Mouse (Mus musculus): ENCODE data around the gene Mtcl1. TPM values are rescaled to one million over a fixed set of nuclear protein-coding genes. Genes with fewer than 3 reads are reported as not detected.
A peak's percentile ranks its signal among the peaks of the same experiment; 100 is the strongest.

Gene Mtcl1
- polyA plus RNA-seq, 1 experiment from 2014 or later, result 4.1 TPM

DNA sequence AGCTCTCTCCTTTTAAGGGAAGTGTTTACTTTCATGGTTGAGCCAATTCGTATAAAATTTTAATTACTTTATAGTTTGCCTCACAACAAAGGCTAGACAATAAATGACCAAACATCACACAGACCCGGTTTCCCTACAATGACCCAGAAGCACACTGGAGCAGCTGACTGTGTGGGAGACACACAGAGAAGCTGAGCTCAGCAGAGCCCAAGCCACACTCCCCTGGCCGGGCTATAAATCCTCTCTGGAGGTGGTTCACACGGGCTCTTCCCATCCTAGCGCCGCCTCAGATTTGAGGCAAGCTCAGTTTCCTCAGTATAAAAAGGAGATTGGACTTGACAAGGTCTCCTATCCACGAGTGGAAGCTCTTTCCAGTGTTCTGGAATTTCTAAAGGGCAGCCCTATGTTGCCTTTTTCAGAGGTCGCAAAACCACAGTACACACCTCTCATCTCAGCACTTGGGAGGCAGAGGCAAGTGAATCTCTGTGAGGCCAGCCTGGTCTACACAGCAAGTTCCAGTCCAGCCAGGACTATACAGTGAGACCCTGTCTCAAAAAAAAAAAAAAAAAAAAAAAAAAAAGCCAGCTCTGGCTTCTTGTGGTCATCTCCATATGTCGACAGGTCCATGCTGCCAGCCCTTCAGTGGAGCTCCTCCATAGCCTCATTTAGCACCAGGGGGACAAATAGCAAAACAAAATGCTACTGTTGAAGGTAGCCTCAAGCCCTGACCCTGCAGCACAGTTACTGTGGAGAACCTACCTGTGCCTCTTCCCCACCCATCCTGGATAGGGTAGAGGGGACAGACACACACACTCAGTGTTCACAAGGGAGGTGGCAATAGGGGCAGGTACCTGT is 92.2 kb downstream of the Mtcl1 start:
- no peak for ATAC-seq (ENCODE audit: insufficient number of reproducible peaks, insufficient read depth, low FRiP score, low TSS enrichment, low read depth)
- H3K36me3 ChIP-seq, result 0 out of 2 replicates have a peak, but pooled peaks cover 4% of the 10 kb centered on the region
- WGBS, result 82% methylated on average over 9 of the region's 9 CpGs

DNA sequence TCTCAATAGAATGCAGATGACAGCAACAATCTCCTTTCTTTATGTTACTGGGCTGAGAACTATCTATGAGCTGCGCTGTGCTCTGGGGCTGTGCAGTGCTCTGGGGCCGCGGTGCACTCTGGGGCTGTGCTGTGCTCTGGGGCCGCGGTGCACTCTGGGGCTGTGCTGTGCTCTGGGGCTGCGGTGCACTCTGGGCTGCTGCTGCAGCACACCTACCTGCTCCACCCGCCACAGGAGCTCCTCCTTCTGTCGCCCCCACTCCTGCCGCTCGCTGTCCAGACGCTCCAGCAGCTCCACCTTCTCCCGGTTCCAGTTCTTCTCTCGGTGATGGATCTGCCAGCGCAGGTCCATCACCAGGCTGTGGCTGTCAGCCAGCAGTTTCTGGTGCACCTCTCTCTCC is 95.6 kb downstream of the Mtcl1 start:
- 81% methylated on average over 14 of the region's 14 CpGs for WGBS
- Histone ChIP-seq H3K4me3 (no peak overlapping the region), H3K9me3 (no peaks in the 10 kb centered on the region), H3K27ac (no peak overlapping the region), H3K27me3 (0 out of 2 replicates have a peak, but pooled peaks cover 2% of the 10 kb centered on the region), H3K36me3 (no peaks in the 10 kb centered on the region), H3K4me2 (no peak overlapping the region), H3K9ac (no peak overlapping the region), H3K4me1 (peaks cover 36% of the 10 kb centered on the region)
- no peak for ATAC-seq (ENCODE audit: insufficient number of reproducible peaks, insufficient read depth, low FRiP score, low TSS enrichment, low read depth)

More for the DNA sequence above, 92.2 kb downstream of the Mtcl1 start:
- no peak overlapping the region for H3K9ac ChIP-seq
- no peaks in the 10 kb centered on the region for H3K27me3 ChIP-seq
- peaks cover 10% of the 10 kb centered on the region for H3K4me1 ChIP-seq
- no peak overlapping the region for H3K4me3 ChIP-seq
- H3K27ac ChIP-seq, result no peak overlapping the region
- H3K4me2 ChIP-seq, result no peak overlapping the region
- H3K9me3 ChIP-seq, result no peaks in the 10 kb centered on the region

DNA sequence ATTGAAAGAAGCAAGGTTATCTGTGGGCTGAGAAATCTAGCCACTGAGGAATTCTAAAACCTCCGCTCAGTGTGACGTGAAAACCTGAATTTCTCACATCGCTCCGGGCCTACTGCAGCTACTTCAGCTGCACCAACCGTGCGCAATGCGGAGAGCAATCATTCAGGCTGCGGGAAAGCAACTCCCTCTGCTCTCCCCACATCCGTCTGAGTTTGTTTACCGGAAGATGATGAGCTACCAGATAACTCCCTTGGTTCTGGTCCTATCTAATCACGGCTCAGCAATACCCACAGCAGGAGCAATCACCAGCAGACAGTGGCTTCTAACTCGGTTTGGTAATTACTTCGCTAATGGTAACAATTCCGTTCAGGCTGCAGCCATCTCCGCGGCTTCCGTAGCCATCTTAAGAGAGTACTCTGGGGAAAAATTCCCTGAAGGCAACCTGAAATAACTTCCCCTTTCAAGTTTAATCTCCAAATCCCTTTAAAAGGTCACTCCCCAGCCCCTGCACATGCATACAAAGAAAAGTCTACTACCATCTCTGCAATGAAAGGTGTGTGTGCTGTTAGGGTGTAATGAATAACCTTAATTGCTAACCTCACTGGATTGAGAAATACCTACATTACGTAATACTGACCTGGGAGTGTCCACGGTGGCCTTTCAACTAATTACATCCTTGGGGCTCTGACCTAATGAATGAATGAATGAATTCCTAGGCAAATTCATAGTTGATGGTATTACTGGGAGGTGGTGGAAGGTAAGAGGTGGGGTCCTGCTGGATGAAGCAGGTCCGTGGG is 96.5 kb downstream of the Mtcl1 start:
- Histone ChIP-seq H3K27me3 (0 out of 2 replicates have a peak, but pooled peaks cover 2% of the 10 kb centered on the region), H3K27ac (no peak overlapping the region), H3K9me3 (no peaks in the 10 kb centered on the region), H3K36me3 (no peaks in the 10 kb centered on the region), H3K9ac (no peak overlapping the region), H3K4me2 (no peak overlapping the region), H3K4me3 (no peak overlapping the region), H3K4me1 (peaks cover 33% of the 10 kb centered on the region)
- no peak for ATAC-seq (ENCODE audit: insufficient number of reproducible peaks, insufficient read depth, low FRiP score, low TSS enrichment, low read depth)
- WGBS, result 57% methylated on average over 20 of the region's 20 CpGs

DNA sequence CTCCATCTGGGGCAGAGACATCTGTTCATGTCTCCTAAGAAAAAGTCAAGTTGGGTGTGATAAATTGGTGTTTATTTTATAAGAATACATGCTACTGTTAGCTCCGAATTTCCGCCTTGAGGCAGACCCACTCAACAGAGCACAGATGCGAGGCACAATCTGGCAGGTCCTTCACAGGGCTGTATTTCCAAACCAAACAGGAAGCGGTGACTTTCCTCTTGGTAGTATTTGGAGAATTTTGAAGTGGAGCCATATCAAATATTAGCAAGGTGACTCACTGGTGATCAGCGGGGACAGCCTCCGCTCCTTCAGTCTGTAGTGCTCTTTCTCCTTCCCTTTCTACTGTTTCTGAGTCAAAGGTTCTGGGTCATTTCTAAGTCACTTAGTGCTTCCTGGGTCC is 97.3 kb downstream of the Mtcl1 start:
- peaks cover 32% of the 10 kb centered on the region for H3K4me1 ChIP-seq
- H3K4me3 ChIP-seq, result no peak overlapping the region
- no peak overlapping the region for H3K27ac ChIP-seq
- no peaks in the 10 kb centered on the region for H3K9me3 ChIP-seq
- no peak overlapping the region for H3K9ac ChIP-seq
- ATAC-seq (ENCODE audit: insufficient number of reproducible peaks, insufficient read depth, low FRiP score, low TSS enrichment, low read depth), result no peak
- no peak overlapping the region for H3K4me2 ChIP-seq
- H3K36me3 ChIP-seq, result no peaks in the 10 kb centered on the region
- H3K27me3 ChIP-seq, result 0 out of 2 replicates have a peak, but pooled peaks cover 2% of the 10 kb centered on the region
- 81% methylated on average over 6 of the region's 6 CpGs for WGBS

DNA sequence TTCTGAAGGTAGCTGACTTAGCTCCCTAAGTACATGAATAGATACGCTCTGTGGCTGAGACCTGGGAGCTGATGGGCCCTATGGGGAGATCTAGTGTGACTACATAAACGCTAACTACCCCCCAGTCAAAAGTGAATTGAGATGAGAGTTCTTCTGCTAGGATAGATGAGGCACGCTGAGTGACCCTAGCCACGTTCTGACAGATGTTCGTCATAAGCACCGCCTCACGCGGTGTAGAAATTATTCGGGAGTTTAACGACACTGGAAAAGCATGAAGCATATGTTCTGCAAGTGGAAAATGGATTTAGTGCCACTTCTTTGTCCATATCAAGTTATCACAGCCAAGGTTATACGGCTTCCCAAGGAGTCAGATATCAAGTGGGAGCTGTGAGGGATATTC is 98.9 kb downstream of the Mtcl1 start:
- H3K27ac ChIP-seq, result no peak overlapping the region
- no peak overlapping the region for H3K4me3 ChIP-seq
- no peaks in the 10 kb centered on the region for H3K36me3 ChIP-seq
- no peak overlapping the region for H3K4me2 ChIP-seq
- H3K9me3 ChIP-seq, result no peaks in the 10 kb centered on the region
- no peak for ATAC-seq (ENCODE audit: insufficient number of reproducible peaks, insufficient read depth, low FRiP score, low TSS enrichment, low read depth)
- 50% methylated on average over 11 of the region's 11 CpGs for WGBS
- H3K27me3 ChIP-seq, result 0 out of 2 replicates have a peak, but pooled peaks cover 2% of the 10 kb centered on the region
- peaks cover 32% of the 10 kb centered on the region for H3K4me1 ChIP-seq
- H3K9ac ChIP-seq, result no peak overlapping the region

DNA sequence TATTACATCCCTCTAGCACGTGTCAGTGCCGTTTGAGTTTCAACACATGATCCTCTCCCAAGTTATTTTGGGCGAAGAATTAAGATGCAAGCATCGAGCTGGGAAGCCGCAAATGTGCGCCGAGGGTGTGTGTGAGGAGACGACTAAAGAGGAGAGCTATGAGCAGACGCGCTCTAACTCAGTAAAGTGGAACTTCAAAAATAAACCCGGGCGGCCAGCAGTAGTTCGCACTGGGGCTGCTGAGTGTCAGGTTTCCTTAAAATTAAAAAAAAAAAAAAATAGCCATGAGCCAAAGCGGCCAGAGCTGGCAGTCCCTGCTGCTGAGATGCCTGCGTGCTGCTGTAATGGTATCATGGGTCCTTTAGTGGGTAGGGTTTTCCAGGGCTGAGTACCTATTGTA is 99.4 kb downstream of the Mtcl1 start:
- H3K36me3 ChIP-seq, result no peaks in the 10 kb centered on the region
- 0 out of 2 replicates have a peak, but pooled peaks cover 2% of the 10 kb centered on the region for H3K27me3 ChIP-seq
- H3K4me2 ChIP-seq, result peak overlapping the region; percentile 37
- H3K9me3 ChIP-seq, result no peaks in the 10 kb centered on the region
- no peak overlapping the region for H3K4me3 ChIP-seq
- ATAC-seq (ENCODE audit: insufficient number of reproducible peaks, insufficient read depth, low FRiP score, low TSS enrichment, low read depth), result no peak
- H3K27ac ChIP-seq, result no peak overlapping the region
- WGBS, result 29% methylated on average over 15 of the region's 15 CpGs
- H3K4me1 ChIP-seq, result peaks cover 32% of the 10 kb centered on the region
- 0 out of 2 replicates have a peak overlapping the region, but pooled peaks have one; percentile 21 for H3K9ac ChIP-seq

DNA sequence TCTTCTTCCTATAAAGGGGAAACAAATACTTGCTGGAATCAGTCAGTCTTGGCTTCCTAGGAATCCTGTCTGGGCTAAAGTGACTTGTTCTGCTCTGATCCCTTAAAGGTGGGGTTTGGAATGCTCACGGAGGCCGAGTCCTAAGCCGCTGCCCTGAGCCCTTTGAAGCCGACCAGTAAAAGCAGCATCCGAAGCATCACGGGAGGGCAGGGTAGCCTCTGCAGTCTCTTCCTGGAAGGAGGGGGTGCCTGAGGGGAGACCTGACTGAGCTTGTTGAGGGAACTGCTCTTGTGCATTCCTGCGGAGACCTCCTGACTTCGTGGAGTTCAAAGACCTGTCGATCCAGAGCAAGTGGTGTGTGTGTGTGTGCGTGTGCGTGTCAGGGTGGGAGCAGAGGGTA is 103.2 kb downstream of the Mtcl1 start:
- Histone ChIP-seq H3K9ac (no peak overlapping the region), H3K9me3 (no peaks in the 10 kb centered on the region), H3K27ac (no peak overlapping the region), H3K4me1 (peaks cover 18% of the 10 kb centered on the region), H3K4me3 (no peak overlapping the region), H3K4me2 (no peak overlapping the region), H3K36me3 (peaks cover 12% of the 10 kb centered on the region), H3K27me3 (0 out of 2 replicates have a peak, but pooled peaks cover 2% of the 10 kb centered on the region)
- WGBS, result 57% methylated on average over 11 of the region's 11 CpGs
- no peak for ATAC-seq (ENCODE audit: insufficient number of reproducible peaks, insufficient read depth, low FRiP score, low TSS enrichment, low read depth)

DNA sequence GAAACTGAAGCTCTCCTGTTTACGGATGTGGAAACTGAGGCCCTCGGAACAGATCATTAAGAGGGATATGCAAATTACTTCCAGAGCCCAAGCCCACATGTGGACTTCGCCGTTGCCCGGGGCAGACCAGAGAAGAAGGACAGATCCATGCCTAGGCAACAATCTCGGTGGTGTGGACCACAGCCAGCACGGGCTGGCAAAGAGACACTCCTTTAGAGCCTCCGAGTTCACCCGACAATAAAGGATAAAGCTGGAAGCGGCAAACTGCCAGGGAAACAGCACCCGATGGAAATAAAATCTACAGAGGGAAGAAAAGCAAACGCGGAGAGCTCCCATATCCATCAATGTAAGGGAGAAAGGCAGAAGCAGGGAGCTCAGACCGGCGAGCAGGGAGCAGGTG is 103.9 kb downstream of the Mtcl1 start:
- Histone ChIP-seq H3K4me1 (peaks cover 11% of the 10 kb centered on the region), H3K9me3 (no peaks in the 10 kb centered on the region), H3K36me3 (peaks cover 12% of the 10 kb centered on the region), H3K4me3 (no peak overlapping the region), H3K27me3 (0 out of 2 replicates have a peak, but pooled peaks cover 2% of the 10 kb centered on the region), H3K4me2 (no peak overlapping the region), H3K27ac (no peak overlapping the region), H3K9ac (no peak overlapping the region)
- ATAC-seq (ENCODE audit: insufficient number of reproducible peaks, insufficient read depth, low FRiP score, low TSS enrichment, low read depth), result no peak
- WGBS, result 71% methylated on average over 15 of the region's 15 CpGs

DNA sequence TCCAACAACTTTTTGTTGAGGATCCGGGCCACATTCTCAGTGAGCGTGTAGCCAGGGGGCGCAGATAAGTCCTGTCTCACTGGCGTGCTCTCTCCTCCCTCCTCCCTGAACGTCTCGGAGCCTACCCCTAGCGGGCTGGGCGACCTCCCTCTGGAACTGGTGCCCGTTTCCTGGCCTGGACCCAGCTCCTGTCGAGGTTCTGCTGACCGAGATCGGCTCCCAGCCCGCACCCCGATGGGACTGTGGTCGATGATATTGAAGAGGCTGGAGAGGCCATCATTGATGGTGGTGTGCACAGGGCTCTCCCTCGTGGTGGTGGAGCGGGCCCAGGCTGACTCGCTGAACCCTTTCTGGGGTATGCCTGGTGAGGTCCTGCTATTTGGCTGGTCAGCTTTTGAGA is 106.6 kb downstream of the Mtcl1 start:
- Histone ChIP-seq H3K9me3 (no peaks in the 10 kb centered on the region), H3K4me2 (no peak overlapping the region), H3K4me3 (no peak overlapping the region), H3K9ac (no peak overlapping the region), H3K36me3 (peaks cover 12% of the 10 kb centered on the region), H3K4me1 (no peaks in the 10 kb centered on the region), H3K27me3 (no peaks in the 10 kb centered on the region), H3K27ac (no peak overlapping the region)
- ATAC-seq (ENCODE audit: insufficient number of reproducible peaks, insufficient read depth, low FRiP score, low TSS enrichment, low read depth), result no peak
- 85% methylated on average over 18 of the region's 18 CpGs for WGBS

DNA sequence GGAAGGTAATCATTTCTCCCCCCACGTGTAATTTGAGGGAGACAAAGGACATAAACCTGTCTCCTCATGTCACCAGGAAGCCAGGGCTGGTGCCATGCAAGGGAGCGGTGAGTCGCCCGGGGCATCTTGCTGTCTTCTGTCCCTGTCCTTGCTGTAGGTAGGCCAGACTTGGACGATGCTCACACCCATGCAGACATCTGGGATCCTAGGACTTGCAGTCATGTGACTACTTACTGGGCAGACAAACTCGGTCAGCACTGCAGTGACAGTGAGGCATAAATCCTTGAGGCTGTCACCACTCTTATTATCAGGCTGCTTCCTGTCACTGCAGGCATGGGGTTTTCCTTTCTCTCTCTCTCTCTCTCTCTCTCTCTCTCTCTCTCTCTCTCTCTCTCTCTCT is 107.9 kb downstream of the Mtcl1 start:
- H3K27me3 ChIP-seq, result no peaks in the 10 kb centered on the region
- no peak overlapping the region for H3K9ac ChIP-seq
- ATAC-seq (ENCODE audit: insufficient number of reproducible peaks, insufficient read depth, low FRiP score, low TSS enrichment, low read depth), result no peak
- H3K4me3 ChIP-seq, result no peak overlapping the region
- WGBS, result 82% methylated on average over 6 of the region's 6 CpGs
- no peaks in the 10 kb centered on the region for H3K9me3 ChIP-seq
- no peaks in the 10 kb centered on the region for H3K4me1 ChIP-seq
- H3K4me2 ChIP-seq, result no peak overlapping the region
- peaks cover 12% of the 10 kb centered on the region for H3K36me3 ChIP-seq
- no peak overlapping the region for H3K27ac ChIP-seq

DNA sequence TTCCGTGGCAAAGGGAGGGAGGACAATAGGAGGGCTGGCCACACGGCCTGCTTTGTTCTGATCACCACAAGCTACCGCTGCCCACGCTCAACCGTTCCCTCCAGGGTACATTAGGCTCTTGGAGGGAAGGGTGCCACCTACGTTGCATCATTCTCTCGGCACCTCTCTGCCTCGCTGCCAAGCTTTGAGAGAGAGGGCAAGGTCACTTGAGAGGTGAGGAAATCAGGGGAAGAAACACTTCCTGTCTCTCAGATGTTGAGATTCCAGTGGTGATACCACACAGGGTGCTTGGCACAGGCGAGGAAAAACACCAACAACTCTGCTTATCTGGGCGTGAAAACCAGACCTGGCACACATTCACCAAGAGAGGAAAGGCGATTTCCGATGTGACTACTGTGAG is 108.8 kb downstream of the Mtcl1 start:
- no peak for ATAC-seq (ENCODE audit: insufficient number of reproducible peaks, insufficient read depth, low FRiP score, low TSS enrichment, low read depth)
- Histone ChIP-seq H3K27me3 (no peaks in the 10 kb centered on the region), H3K4me2 (no peak overlapping the region), H3K4me3 (no peak overlapping the region), H3K36me3 (peaks cover 12% of the 10 kb centered on the region), H3K4me1 (no peaks in the 10 kb centered on the region), H3K27ac (no peak overlapping the region), H3K9me3 (no peaks in the 10 kb centered on the region), H3K9ac (no peak overlapping the region)
- WGBS, result 87% methylated on average over 12 of the region's 12 CpGs
